Mouse (Mus musculus): ENCODE results near the gene Swsap1. TPM values are rescaled to one million over a fixed set of nuclear protein-coding genes. Genes with fewer than 3 reads are reported as not detected.

Gene Swsap1
- polyA plus RNA-seq, 1 experiment from 2014 or later, result 6.2 TPM

Other genes with a start within 250 kb of the Swsap1 start
- 33.4 and 36.0 TPM in 2 replicates for gene Ldlr, start 232.3 kb upstream of the Swsap1 start, polyA plus RNA-seq (2015; fragmentation: Nextera tagmentation; extraction: Ambion mirVana)
- 134 and 144 TPM in 2 replicates for gene Spc24, start 195.5 kb upstream of the Swsap1 start, polyA plus RNA-seq (2015; fragmentation: Nextera tagmentation; extraction: Ambion mirVana)
- 25.5 and 26.3 TPM in 2 replicates for gene Kank2, start 157.0 kb upstream of the Swsap1 start, polyA plus RNA-seq (2015; fragmentation: Nextera tagmentation; extraction: Ambion mirVana)
- 2.7 and 3.6 TPM in 2 replicates for gene Angptl8, start 120.2 kb upstream of the Swsap1 start, polyA plus RNA-seq (2015; fragmentation: Nextera tagmentation; extraction: Ambion mirVana)
- 62.6 and 63.7 TPM in 2 replicates for gene Dock6, start 103.1 kb upstream of the Swsap1 start, polyA plus RNA-seq (2015; fragmentation: Nextera tagmentation; extraction: Ambion mirVana)
- gene Rab3d, start 37.6 kb upstream of the Swsap1 start, polyA plus RNA-seq (2015; fragmentation: Nextera tagmentation; extraction: Ambion mirVana), result 20.9 and 23.5 TPM in 2 replicates
- 5.9 and 6.4 TPM in 2 replicates for gene Ccdc159, start 28.3 kb upstream of the Swsap1 start, polyA plus RNA-seq (2015; fragmentation: Nextera tagmentation; extraction: Ambion mirVana)
- 58.8 and 65.3 TPM in 2 replicates for gene Tmem205, start 28.2 kb upstream of the Swsap1 start, polyA plus RNA-seq (2015; fragmentation: Nextera tagmentation; extraction: Ambion mirVana)
- gene Plppr2, start 18.7 kb upstream of the Swsap1 start, polyA plus RNA-seq (2015; fragmentation: Nextera tagmentation; extraction: Ambion mirVana), result 7.7 and 8.2 TPM in 2 replicates
- gene Epor, start 7.8 kb downstream of the Swsap1 start, polyA plus RNA-seq (2015; fragmentation: Nextera tagmentation; extraction: Ambion mirVana), result 7.5 and 10.3 TPM in 2 replicates
- gene Rgl3, start 33.7 kb downstream of the Swsap1 start, polyA plus RNA-seq (2015; fragmentation: Nextera tagmentation; extraction: Ambion mirVana), result 8.8 and 9.1 TPM in 2 replicates
- 6.6 and 8.1 TPM in 2 replicates for gene Ccdc151, start 46.9 kb downstream of the Swsap1 start, polyA plus RNA-seq (2015; fragmentation: Nextera tagmentation; extraction: Ambion mirVana)
- gene Prkcsh, start 47.1 kb downstream of the Swsap1 start, polyA plus RNA-seq (2015; fragmentation: Nextera tagmentation; extraction: Ambion mirVana), result 121 TPM in 2 replicates
- 0.18 and 0.35 TPM in 2 replicates for gene Elavl3, start 96.3 kb downstream of the Swsap1 start, polyA plus RNA-seq (2015; fragmentation: Nextera tagmentation; extraction: Ambion mirVana)
- not detected in 2 replicates for gene Gm49318, start 115.5 kb downstream of the Swsap1 start, polyA plus RNA-seq (2015; fragmentation: Nextera tagmentation; extraction: Ambion mirVana)
- gene Zfp653, start 115.6 kb downstream of the Swsap1 start, polyA plus RNA-seq (2015; fragmentation: Nextera tagmentation; extraction: Ambion mirVana), result 12.8 and 15.0 TPM in 2 replicates
- 28.9 and 31.9 TPM in 2 replicates for gene Ecsit, start 129.7 kb downstream of the Swsap1 start, polyA plus RNA-seq (2015; fragmentation: Nextera tagmentation; extraction: Ambion mirVana)
- gene Cnn1, start 143.5 kb downstream of the Swsap1 start, polyA plus RNA-seq (2015; fragmentation: Nextera tagmentation; extraction: Ambion mirVana), result 44.6 and 49.5 TPM in 2 replicates
- gene Elof1, start 161.4 kb downstream of the Swsap1 start, polyA plus RNA-seq (2015; fragmentation: Nextera tagmentation; extraction: Ambion mirVana), result 197 and 231 TPM in 2 replicates
- gene Acp5, start 180.0 kb downstream of the Swsap1 start, polyA plus RNA-seq (2015; fragmentation: Nextera tagmentation; extraction: Ambion mirVana), result 8.2 and 10.2 TPM in 2 replicates
- 84.6 and 85.1 TPM in 2 replicates for gene Pigyl, start 201.1 kb downstream of the Swsap1 start, polyA plus RNA-seq (2015; fragmentation: Nextera tagmentation; extraction: Ambion mirVana)
- gene Zfp872, start 232.3 kb downstream of the Swsap1 start, polyA plus RNA-seq (2015; fragmentation: Nextera tagmentation; extraction: Ambion mirVana), result 1.4 and 1.6 TPM in 2 replicates

All from lung, embryonic 16.5 days (tissue).